Mouse (Mus musculus): Measurements from ENCODE around the gene Acap1.

DNA sequence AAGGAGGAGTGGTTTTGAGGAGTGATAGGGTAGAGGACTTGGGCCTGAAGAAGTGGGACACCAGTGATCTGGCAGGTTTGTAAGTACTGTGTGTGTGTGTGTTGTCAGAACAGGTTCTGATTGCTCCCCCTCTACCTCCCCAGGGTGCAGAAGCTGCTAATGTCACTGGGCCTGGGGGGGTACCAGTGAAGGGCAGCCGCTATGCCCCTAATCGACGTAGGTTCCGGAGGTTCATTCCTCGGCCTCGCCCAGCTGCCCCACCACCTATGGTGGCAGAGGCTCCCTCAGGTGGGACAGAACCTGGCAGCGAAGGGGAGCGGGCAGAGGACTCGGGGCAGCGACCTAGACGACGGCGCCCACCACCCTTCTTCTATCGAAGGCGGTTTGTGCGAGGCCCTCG lies 44.4 kb upstream of the Acap1 start:
- TF ChIP-seq POLR2A (IDR thresholded peaks at IDR 0.05; ENCODE audit: borderline replicate concordance, extremely low read depth, insufficient read depth, insufficient read length, poor library complexity, severe bottlenecking) (no peak), CTCF (IDR thresholded peaks at IDR 0.05; ENCODE audit: borderline replicate concordance, extremely low read depth, insufficient read depth, insufficient read length) (no peak)

Data from brain, embryonic 14.5 days (tissue).